Mouse (Mus musculus) cerebellum, adult 9-10 months (tissue): ENCODE measurements around the gene Rab31.
A peak's percentile ranks its signal among the peaks of the same experiment; 100 is the strongest.
"Not testable (repeated sequence)": the region's sequence is repeated elsewhere in the genome, so short reads cannot be mapped to it uniquely, and the experiment has no call there.

Source experiments
- DNase-seq: peaks from one replicate; pipeline ENCODE4 v3.0.0; 2022

The Rab31 gene

GRCm38 (mm10) chr17:65657958-65658357 is 114.6 kb downstream of the Rab31 start:
- no peak for DNase-seq

DNA sequence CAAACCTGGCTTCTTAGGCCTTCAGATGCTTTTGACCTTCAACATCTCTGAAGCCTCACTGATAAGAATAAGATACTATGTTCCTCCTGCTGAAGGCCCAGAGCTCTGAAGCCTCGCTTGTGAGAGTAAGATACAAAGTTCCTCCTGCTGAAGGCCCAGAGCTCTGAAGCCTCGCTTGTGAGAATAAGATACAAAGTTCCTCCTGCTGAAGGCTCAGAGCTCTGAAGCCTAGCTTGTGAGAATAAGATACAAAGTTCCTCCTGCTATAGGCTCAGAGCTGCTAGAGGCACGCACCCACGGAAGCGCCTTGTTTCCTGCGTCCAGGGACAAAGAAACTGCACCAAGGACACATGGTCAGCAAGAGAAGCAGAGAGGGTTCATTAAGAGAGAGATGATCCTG is 115.8 kb downstream of the Rab31 start:
- DNase-seq: no peak

- no peak for DNase-seq
Observed at GRCm38 (mm10) chr17:65656076-65656475, 116.5 kb downstream of the Rab31 start.

- no peak for DNase-seq
Observed at GRCm38 (mm10) chr17:65655608-65656007, 116.9 kb downstream of the Rab31 start.

DNA sequence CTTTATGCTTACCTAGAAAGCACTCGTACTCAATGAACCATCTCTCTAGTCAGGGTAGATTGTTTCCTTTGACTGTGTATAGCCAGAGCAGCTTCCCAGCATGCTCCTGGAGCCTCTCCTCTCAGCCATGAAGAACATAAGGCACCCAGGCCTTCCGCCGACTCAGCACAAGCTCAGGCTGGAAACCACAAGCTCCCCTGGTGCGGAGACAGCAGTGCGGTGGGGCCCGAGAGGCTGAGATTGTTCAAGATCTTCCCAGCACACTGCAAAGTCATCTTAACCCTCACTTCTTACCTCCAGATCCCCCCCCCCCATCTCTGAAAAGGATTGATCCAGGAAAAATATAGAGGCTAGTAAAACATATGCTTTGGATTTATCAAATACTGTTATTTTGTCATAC is 122.0 kb downstream of the Rab31 start:
- DNase-seq: no peak

DNA sequence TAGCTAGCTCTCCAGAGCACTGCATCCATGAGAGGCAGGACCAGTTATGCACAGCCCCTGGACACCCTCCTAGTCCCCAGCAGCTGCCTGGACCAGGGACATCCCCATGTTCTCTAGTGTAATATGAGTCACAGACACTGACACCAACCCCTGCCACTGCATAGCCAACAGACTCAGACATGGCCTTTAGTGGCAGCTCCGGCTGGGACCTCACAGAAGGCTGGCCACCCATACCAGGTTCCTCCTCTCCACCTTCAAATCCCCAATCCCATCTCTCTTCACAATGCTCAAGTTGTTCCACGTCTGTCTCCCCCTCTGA is 123.4 kb downstream of the Rab31 start:
- DNase-seq: no peak

- no peak for DNase-seq
Observed at GRCm38 (mm10) chr17:65648371-65649174, 124.0 kb downstream of the Rab31 start.

DNA sequence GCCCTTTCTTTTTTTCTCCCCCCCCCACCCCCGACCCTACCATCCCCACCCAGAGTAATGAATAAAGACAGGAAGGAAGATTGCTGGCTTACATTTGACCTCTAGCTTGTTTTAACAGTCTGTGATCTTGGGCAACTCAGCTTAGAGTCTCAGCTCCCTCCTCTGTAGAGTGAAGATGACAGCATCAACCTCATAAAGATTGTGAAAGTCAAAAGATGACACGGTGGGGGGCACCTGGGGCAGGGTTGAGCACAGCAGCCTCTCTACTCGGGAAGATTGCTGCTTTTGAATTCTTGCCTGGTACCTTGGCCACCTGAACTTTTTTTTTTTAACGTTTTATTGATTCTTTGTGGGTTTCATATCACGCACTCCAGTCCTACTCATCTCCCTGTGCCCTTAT is 124.6 kb downstream of the Rab31 start:
- no peak for DNase-seq

DNA sequence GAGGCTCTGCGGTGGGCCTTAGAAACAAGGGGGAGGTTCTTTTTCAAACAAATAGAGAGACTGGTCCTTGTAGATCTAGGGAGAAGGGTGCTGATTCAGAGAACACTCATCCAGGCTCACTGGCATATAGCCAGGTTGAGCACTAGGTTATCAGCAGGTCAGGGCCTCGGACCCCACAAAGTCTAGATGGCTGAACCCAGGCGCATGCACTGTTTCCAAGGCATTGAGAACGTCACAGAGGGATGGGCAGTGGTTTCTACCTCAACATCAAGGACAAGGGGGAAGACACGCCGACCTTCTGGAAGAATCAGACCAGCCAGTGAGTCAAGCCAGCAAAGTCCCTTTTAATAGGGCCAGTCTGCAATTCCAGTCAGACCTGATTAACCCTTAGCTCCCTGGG is 125.3 kb downstream of the Rab31 start:
- no peak for DNase-seq

GRCm38 (mm10) chr17:65643579-65643978 is 129.0 kb downstream of the Rab31 start:
- no peak for DNase-seq

GRCm38 (mm10) chr17:65643051-65643521 is 129.5 kb downstream of the Rab31 start:
- DNase-seq: peak; percentile 17

- DNase-seq: peak; percentile 27
Observed at GRCm38 (mm10) chr17:65642578-65642991, 130.0 kb downstream of the Rab31 start.

DNA sequence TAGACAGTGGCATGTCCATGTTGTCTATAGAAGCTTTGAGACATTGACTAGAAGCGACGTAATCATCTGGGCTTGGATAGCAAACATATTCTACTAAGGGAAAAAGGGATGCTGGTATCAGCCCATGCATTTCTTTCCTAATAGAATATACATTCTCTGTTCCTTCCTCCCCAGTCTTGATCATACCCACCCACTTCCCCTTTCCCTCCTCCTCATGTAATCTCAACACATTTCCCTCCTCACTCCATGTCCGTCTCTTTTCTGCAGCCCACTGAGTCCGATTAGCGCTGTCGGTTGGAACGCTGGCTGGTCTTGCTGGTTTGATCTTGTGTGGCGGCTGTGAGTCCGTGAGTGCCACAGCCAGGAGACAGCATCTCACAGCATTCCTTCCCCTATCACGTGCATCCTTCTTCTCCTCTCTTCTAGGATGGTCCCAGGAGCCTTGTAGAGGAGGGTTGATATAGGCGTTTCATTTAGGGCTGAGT is 130.8 kb downstream of the Rab31 start, which contains the start of gene Txndc2:
Gene Txndc2 (minus strand): TSS at position 435 of the 485 bp plus-strand sequence.
- no peak for DNase-seq

DNA sequence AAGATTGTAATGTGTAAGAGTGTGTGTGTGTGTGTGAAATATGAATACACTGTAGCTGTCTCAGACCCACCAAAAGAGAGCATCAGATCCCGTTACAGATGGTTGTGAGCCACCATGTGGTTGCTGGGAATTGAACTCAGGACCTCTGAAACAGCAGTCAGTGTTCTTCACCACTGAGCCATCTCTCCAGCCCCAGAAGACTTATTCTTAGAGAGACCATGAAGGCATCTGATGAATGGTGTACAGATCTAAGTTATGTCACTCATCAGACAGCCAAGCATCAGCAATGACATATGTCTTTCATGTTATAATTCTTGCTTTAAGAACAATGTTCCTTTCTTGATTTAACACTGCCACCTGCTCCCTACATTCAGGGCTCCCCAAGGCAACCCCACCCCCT is 133.4 kb downstream of the Rab31 start:
- no peak for DNase-seq

GRCm38 (mm10) chr17:65635715-65636360 is 136.7 kb downstream of the Rab31 start:
- DNase-seq: no peak

- no peak for DNase-seq
Observed at GRCm38 (mm10) chr17:65629943-65630342, 142.6 kb downstream of the Rab31 start.

GRCm38 (mm10) chr17:65628823-65629532 is 143.6 kb downstream of the Rab31 start:
- not testable (repeated sequence) for DNase-seq

GRCm38 (mm10) chr17:65626301-65626700 is 146.3 kb downstream of the Rab31 start:
- no peak for DNase-seq

DNA sequence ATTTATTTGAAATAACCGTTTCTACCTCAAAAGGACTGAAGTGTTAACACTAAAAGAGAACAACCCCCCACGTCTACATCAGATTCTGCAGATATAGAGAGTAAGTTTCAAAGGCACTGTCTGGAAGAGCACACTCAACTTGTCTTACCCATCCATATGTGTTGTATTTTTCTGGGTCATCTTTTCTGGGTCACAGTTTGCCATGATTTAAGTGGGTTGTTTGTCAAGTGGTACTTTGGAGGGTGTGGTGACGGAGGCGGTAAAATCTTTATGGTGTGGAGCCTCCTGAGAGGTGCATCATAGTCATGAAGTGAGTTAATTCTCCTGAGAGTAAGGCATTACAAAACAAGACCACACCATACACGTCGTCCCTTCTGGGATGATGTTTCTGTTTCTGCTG is 147.0 kb downstream of the Rab31 start:
- DNase-seq: no peak

GRCm38 (mm10) chr17:65623130-65623529 is 149.4 kb downstream of the Rab31 start:
- no peak for DNase-seq

DNA sequence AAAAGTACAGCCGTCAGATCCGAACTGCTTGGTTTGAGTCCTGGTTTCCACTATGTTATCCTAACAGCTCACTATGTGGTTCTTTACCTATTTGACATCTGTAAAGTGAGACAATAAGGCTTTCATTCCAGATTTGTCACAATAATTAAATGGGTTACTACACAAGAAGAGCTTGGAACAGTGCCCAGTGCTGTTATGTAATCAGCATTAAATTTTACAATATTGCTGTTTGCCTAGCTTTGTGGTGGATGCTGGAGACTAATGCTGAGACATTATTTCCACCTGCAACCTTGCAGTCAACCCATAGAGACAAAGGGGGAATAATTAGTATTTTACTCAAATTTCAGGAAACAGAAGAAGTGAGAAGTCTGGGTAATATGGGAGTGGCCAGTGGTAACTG is 154.1 kb downstream of the Rab31 start:
- DNase-seq: no peak

DNA sequence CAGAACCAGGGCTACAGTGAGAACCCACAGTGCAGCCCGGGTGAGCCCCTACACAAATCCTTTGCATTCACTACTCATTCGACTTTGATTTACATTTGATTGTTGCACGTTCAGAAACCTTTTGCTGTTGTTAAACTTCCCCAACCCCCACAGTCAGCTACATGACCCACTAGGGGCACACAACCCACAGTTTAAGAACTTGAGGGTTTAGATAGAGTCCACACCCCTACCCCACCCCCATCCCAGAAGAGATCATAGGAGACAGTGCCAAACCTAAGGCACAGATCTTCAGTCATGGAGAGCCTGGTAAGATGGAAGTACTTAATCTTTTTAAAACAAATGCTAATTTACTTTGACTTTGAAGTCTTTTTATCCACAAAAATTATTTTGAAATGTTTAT is 156.9 kb downstream of the Rab31 start:
- DNase-seq: no peak

DNA sequence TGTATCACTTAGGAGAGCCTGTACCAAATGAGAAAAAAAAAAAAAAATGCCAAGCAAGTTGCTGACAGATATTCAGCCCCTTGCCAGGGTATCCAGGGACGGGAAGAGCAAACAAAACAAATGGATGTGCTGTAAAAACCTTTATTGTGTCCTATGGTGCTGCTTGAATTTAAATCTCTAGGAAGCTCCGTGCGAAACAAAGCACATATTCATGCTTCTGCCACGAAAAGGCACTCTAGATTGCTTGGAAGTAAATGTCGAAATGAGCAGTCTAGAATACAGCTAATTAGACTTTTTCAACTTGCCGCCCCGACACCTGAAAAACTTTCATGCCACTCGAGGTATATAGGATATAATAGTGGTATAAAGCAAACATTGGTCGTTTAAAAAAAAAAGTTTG is 158.1 kb downstream of the Rab31 start:
- no peak for DNase-seq
